In the genomic region with DNA sequence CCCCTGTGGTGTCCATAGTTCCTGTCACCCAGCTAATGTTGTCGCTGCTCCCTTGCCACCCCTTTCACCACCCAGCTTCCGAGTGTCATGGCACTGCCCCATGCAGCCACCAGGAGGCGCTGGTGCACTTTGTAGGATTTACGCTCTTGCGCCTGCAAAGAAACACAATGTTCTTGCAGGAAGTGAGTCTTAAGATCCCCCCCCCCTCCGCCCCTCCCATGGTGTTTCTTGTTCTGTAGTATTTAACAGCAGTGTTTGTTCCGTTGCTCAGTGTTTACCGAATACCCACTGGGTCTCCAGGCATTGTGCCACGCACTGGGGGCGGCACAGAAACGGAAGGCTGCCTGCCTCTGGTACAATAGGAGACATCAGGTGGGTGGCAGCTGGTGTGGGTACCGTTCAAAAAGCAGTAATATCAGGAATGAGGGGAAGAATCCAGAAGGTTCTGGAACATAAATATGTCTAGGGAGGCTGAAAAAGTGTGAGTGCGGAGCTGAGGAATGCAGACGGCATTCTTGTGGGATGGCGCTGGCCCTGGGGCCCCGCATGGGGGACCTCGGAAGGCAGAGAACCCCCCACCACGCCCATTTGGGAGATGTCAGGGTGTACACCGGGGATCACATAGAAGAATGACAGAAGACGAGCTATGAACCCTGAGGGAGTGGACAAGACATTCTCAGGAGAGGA, we compare ENCODE assay signal across 1 mouse cellular context.
TF ChIP-seq lines count a peak whose summit lies in the region.

No protein-coding gene starts in this region.

TF ChIP-seq in CH12.LX, 34 proteins besides CTCF, POLR2A, EP300 and RAD21:
- TF ChIP-seq NELFE (IDR thresholded peaks at IDR 0.05; ENCODE audit: low read depth, low read length) (peak; percentile 60; the same call in 1 of the 2 replicates), CHD2 (IDR thresholded peaks at IDR 0.05; ENCODE audit: low read length) (no peak), ZC3H11A (IDR thresholded peaks at IDR 0.05; ENCODE audit: low read depth, low read length) (peak; percentile 90), SMC3 (IDR thresholded peaks at IDR 0.05; ENCODE audit: low read depth, low read length) (peak; percentile 96), MAX (IDR thresholded peaks at IDR 0.05; ENCODE audit: low read length) (0 out of 2 replicates have a peak, but pooled peaks have one; percentile 26), MAZ (IDR thresholded peaks at IDR 0.05; ENCODE audit: low read depth, low read length) (0 out of 2 replicates have a peak, but pooled peaks have one; percentile 30), JUN (IDR thresholded peaks at IDR 0.05; ENCODE audit: insufficient read depth, low read depth, low read length) (no peak), ELF1 (IDR thresholded peaks at IDR 0.05; ENCODE audit: low read depth, low read length) (peak; percentile 58; the same call in 1 of the 2 replicates)
